Mouse (Mus musculus) liver, adult 2 months (tissue): Measurements from ENCODE around the gene Adh1.

ENCODE experiments used
- CTCF ChIP-seq: fragments of 200-500 bp; IDR thresholded peaks from 2 replicates; pipeline ENCODE4 v1.5.1; 2011; ENCODE audit warnings: low read depth, low read length, control low read depth
- POLR2A ChIP-seq: fragments of 200-500 bp; IDR thresholded peaks from 2 replicates; pipeline ENCODE4 v1.6.1; 2011; ENCODE audit warnings: low read length, control low read depth; ENCODE audit not compliant: insufficient read depth; ENCODE audit errors: extremely low read depth

- TF ChIP-seq CTCF (no peak), POLR2A (no peak)
Measured at GRCm38 (mm10) chr3:138273080-138273479, 12.3 kb downstream of the Adh1 start.
